Mouse (Mus musculus) forebrain, embryonic 12.5 days (tissue): Measurements from ENCODE around the gene Zic5. TPM values are rescaled to one million over a fixed set of nuclear protein-coding genes. Genes with fewer than 3 reads are reported as not detected.

ENCODE experiments used
- ATAC-seq: fragments of 200-750 bp; cut with Nextera tagmentation; 2 replicates; pipeline ENCODE4 v1.8.0; 2017; ENCODE audit warnings: moderate TSS enrichment; ENCODE audit not compliant: low FRiP score
- H3K27ac ChIP-seq: fragments of 300-500 bp; sonication (generic); 2 replicates; pipeline ENCODE4 v1.5.1; 2016; ENCODE audit warnings: mild to moderate bottlenecking
- H3K27me3 ChIP-seq: fragments of 300-500 bp; sonication (generic); 2 replicates; pipeline ENCODE4 v1.6.1; 2016; ENCODE audit warnings: mild to moderate bottlenecking
- H3K36me3 ChIP-seq: fragments of 300-500 bp; sonication (generic); replicated peaks from 2 replicates; pipeline ENCODE4 v1.6.1; 2016; ENCODE audit warnings: mild to moderate bottlenecking
- H3K4me1 ChIP-seq: fragments of 300-500 bp; sonication (generic); 2 replicates; pipeline ENCODE4 v1.6.1; 2016
- H3K4me2 ChIP-seq: fragments of 300-500 bp; sonication (generic); 2 replicates; pipeline ENCODE4 v1.6.1; 2016; ENCODE audit warnings: mild to moderate bottlenecking, moderate library complexity
- H3K4me3 ChIP-seq: fragments of 300-500 bp; sonication (generic); replicated peaks from 2 replicates; pipeline ENCODE4 v1.5.1; 2016; ENCODE audit warnings: mild to moderate bottlenecking
- H3K9ac ChIP-seq: fragments of 300-500 bp; sonication (generic); 2 replicates; pipeline ENCODE4 v1.6.1; 2016; ENCODE audit warnings: mild to moderate bottlenecking
- H3K9me3 ChIP-seq: fragments of 300-500 bp; sonication (generic); 2 replicates; pipeline ENCODE4 v1.6.1; 2016
- WGBS: fragments of 180-500 bp; shearing (Covaris S2); methylation state at CpG from one replicate; pipeline ENCODE4 v1.1.7; 2016; 5-methylcytosine and 5-hydroxymethylcytosine counted together
- polyA plus RNA-seq: library from polyadenylated mRNA; unstranded; fragments of >200 nt; fragmentation: Nextera tagmentation; extraction: Ambion mirVana; gene quantifications from 2 replicates; pipeline ENCODE4 v1.2.1, GENCODE M21; 2016

The Zic5 gene
- polyA plus RNA-seq, 1 experiment from 2014 or later: 25.8 TPM

- Histone ChIP-seq H3K27me3 (peaks cover 68% of the 10 kb centered on the region), H3K4me3 (peak overlapping the region; percentile 90), H3K36me3 (peaks cover 16% of the 10 kb centered on the region; the same call in 1 of the 2 replicates), H3K9me3 (no peaks in the 10 kb centered on the region), H3K4me2 (peak overlapping the region; percentile 63), H3K4me1 (peaks cover 65% of the 10 kb centered on the region), H3K27ac (peak overlapping the region; percentile 99), H3K9ac (peak overlapping the region; percentile 99)
- no peak for ATAC-seq
- WGBS: 1% methylated on average over 9 of the region's 9 CpGs
Observed at GRCm38 (mm10) chr14:122477971-122478573, 12.6 kb upstream of the Zic5 start.

GRCm38 (mm10) chr14:122477261-122477671, 11.8 kb upstream of the Zic5 start:
- no peak for ATAC-seq
- H3K9ac ChIP-seq: peak overlapping the region; percentile 99
- WGBS: 0% methylated on average over 20 of the region's 20 CpGs
- H3K4me2 ChIP-seq: peak overlapping the region; percentile 63
- H3K36me3 ChIP-seq: peaks cover 16% of the 10 kb centered on the region; the same call in 1 of the 2 replicates
- H3K4me1 ChIP-seq: peaks cover 57% of the 10 kb centered on the region
- H3K27me3 ChIP-seq: peaks cover 65% of the 10 kb centered on the region
- peak overlapping the region; percentile 99 for H3K27ac ChIP-seq
- no peaks in the 10 kb centered on the region for H3K9me3 ChIP-seq
- peak overlapping the region; percentile 90 for H3K4me3 ChIP-seq

GRCm38 (mm10) chr14:122476822-122477215, 11.3 kb upstream of the Zic5 start:
- Histone ChIP-seq H3K4me2 (peak overlapping the region; percentile 63), H3K27ac (peak overlapping the region; percentile 99), H3K9me3 (no peaks in the 10 kb centered on the region), H3K9ac (peak overlapping the region; percentile 99), H3K36me3 (peaks cover 16% of the 10 kb centered on the region; the same call in 1 of the 2 replicates), H3K27me3 (peaks cover 61% of the 10 kb centered on the region), H3K4me3 (peak overlapping the region; percentile 90), H3K4me1 (peaks cover 52% of the 10 kb centered on the region)
- under 1% methylated on average over 18 of the region's 18 CpGs for WGBS
- ATAC-seq: no peak

GRCm38 (mm10) chr14:122476041-122476821, 10.8 kb upstream of the Zic5 start:
- WGBS: under 1% methylated on average over 62 of the region's 62 CpGs
- Histone ChIP-seq H3K9ac (peak overlapping the region; percentile 99), H3K36me3 (peaks cover 16% of the 10 kb centered on the region; the same call in 1 of the 2 replicates), H3K9me3 (no peaks in the 10 kb centered on the region), H3K4me1 (peaks cover 52% of the 10 kb centered on the region), H3K27ac (peak overlapping the region; percentile 99), H3K4me2 (peak overlapping the region; percentile 63), H3K27me3 (peaks cover 62% of the 10 kb centered on the region), H3K4me3 (peak overlapping the region; percentile 90)
- no peak for ATAC-seq

GRCm38 (mm10) chr14:122475557-122476040, 10.1 kb upstream of the Zic5 start:
- Histone ChIP-seq H3K4me2 (peak overlapping the region; percentile 63), H3K27ac (peak overlapping the region; percentile 99), H3K4me3 (peak overlapping the region; percentile 90), H3K27me3 (peaks cover 59% of the 10 kb centered on the region), H3K9me3 (no peaks in the 10 kb centered on the region), H3K4me1 (peaks cover 45% of the 10 kb centered on the region), H3K36me3 (peaks cover 16% of the 10 kb centered on the region; the same call in 1 of the 2 replicates), H3K9ac (peak overlapping the region; percentile 99)
- WGBS: under 1% methylated on average over 65 of the region's 65 CpGs
- no peak for ATAC-seq

GRCm38 (mm10) chr14:122474891-122475556, 9.5 kb upstream of the Zic5 start, which contains the start of gene Zic2:
Zic2 (plus strand) TSS chr14:122475435.
- peaks cover 16% of the 10 kb centered on the region; the same call in 1 of the 2 replicates for H3K36me3 ChIP-seq
- H3K9me3 ChIP-seq: no peaks in the 10 kb centered on the region
- peak within 1 kb of the TSS; percentile 99 for H3K27ac ChIP-seq
- peak; percentile 81 for ATAC-seq
- under 1% methylated on average over 59 of the region's 73 CpGs for WGBS
- H3K27me3 ChIP-seq: peaks cover 57% of the 10 kb centered on the region
- peak within 1 kb of the TSS; percentile 63 for H3K4me2 ChIP-seq
- H3K4me1 ChIP-seq: peaks cover 43% of the 10 kb centered on the region
- H3K9ac ChIP-seq: peak within 1 kb of the TSS; percentile 99
- H3K4me3 ChIP-seq: peak within 1 kb of the TSS; percentile 90

GRCm38 (mm10) chr14:122474041-122474890, 8.8 kb upstream of the Zic5 start:
- no peaks in the 10 kb centered on the region for H3K9me3 ChIP-seq
- under 1% methylated on average over 56 of the region's 57 CpGs for WGBS
- peaks cover 47% of the 10 kb centered on the region for H3K4me1 ChIP-seq
- ATAC-seq: peak; percentile 85
- peak overlapping the region; percentile 63 for H3K4me2 ChIP-seq
- peaks cover 16% of the 10 kb centered on the region; the same call in 1 of the 2 replicates for H3K36me3 ChIP-seq
- peak overlapping the region; percentile 99 for H3K27ac ChIP-seq
- peak overlapping the region; percentile 90 for H3K4me3 ChIP-seq
- H3K9ac ChIP-seq: peak overlapping the region; percentile 99
- peaks cover 61% of the 10 kb centered on the region for H3K27me3 ChIP-seq

- Histone ChIP-seq H3K36me3 (peaks cover 9% of the 10 kb centered on the region; the same call in 1 of the 2 replicates), H3K27ac (peak overlapping the region; percentile 99), H3K27me3 (peaks cover 63% of the 10 kb centered on the region), H3K4me3 (peak overlapping the region; percentile 90), H3K4me2 (peak overlapping the region; percentile 63), H3K4me1 (peaks cover 53% of the 10 kb centered on the region), H3K9me3 (no peaks in the 10 kb centered on the region), H3K9ac (peak overlapping the region; percentile 99)
- 2% methylated on average over 17 of the region's 17 CpGs for WGBS
- ATAC-seq: no peak
Observed at GRCm38 (mm10) chr14:122473211-122473751, 7.8 kb upstream of the Zic5 start.

- Histone ChIP-seq H3K27ac (peak overlapping the region; percentile 99), H3K4me1 (peaks cover 58% of the 10 kb centered on the region), H3K4me3 (peak overlapping the region; percentile 90), H3K9me3 (no peaks in the 10 kb centered on the region), H3K27me3 (peaks cover 64% of the 10 kb centered on the region), H3K36me3 (peaks cover 6% of the 10 kb centered on the region; the same call in 1 of the 2 replicates), H3K9ac (peak overlapping the region; percentile 99), H3K4me2 (peak overlapping the region; percentile 63)
- 3% methylated on average over 5 of the region's 5 CpGs for WGBS
- ATAC-seq: no peak
Observed at GRCm38 (mm10) chr14:122472647-122473046, 7.2 kb upstream of the Zic5 start.

- H3K9me3 ChIP-seq: no peaks in the 10 kb centered on the region
- H3K9ac ChIP-seq: peak overlapping the region; percentile 99
- WGBS: 2% methylated on average over 13 of the region's 13 CpGs
- ATAC-seq: no peak
- H3K36me3 ChIP-seq: peaks cover 6% of the 10 kb centered on the region; the same call in 1 of the 2 replicates
- peaks cover 55% of the 10 kb centered on the region for H3K4me1 ChIP-seq
- peak overlapping the region; percentile 99 for H3K27ac ChIP-seq
- peak overlapping the region; percentile 63 for H3K4me2 ChIP-seq
- H3K4me3 ChIP-seq: peak overlapping the region; percentile 90
- H3K27me3 ChIP-seq: peaks cover 66% of the 10 kb centered on the region
Observed at GRCm38 (mm10) chr14:122472161-122472560, 6.7 kb upstream of the Zic5 start.
